Mouse (Mus musculus): ENCODE measurements around the gene Gm49395.

The Gm49395 gene

DNA sequence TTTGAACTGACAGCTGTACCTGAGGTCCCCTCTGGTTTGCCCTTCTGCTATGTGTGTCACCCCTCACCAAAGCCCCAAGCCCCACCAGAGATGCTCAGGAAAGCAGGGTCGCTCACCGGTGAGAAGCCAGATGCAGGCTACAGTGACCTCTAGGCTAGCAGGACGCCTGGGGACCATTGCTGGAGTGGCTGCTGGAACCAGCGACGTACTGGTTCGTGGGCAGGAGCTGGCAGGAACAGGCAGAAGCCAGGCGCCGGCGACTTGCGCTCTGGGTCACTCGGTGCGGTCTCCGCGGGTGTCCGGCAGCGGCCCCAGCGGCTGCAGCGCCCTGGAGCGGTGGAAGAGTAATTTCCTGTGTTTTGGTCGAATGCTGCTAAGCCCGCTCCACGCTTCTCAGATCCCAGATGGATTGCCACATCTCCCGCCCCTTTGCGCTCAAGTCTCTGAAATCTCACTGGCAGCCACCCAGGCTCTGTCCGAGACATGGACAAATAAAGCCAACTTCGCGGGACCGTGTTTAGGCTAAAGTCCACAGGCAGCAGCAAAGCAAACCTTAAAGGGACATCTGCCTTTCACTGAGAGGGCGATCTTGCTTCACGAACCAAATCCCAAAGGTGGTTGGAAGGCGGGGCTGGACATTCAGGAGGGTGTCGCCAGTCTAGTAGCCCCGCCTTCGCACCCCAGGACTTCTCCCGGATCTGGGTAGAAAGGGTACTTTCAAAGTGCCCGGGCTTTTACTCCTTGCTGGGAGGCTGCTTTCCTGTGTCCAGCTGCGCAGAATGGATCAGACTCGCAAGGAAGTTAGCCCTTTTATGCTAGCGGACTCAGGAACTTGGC, at the start of gene Gm49395, which contains the start of gene Itga1:
TSS of gene Gm49395 (minus strand) at position 567 of the 837 bp plus-strand sequence.
TSS of gene Itga1 (minus strand) at position 610 of the 837 bp plus-strand sequence.
- peak; percentile 52 for DNase-seq (ENCODE audit: low spot score)

- DNase-seq (ENCODE audit: low spot score), result no peak
Measured at GRCm38 (mm10) chr13:115150602-115151001, 48.9 kb upstream of the Gm49395 start.

- no peak for DNase-seq (ENCODE audit: low spot score)
Measured at GRCm38 (mm10) chr13:115149849-115150248, 48.1 kb upstream of the Gm49395 start.

DNA sequence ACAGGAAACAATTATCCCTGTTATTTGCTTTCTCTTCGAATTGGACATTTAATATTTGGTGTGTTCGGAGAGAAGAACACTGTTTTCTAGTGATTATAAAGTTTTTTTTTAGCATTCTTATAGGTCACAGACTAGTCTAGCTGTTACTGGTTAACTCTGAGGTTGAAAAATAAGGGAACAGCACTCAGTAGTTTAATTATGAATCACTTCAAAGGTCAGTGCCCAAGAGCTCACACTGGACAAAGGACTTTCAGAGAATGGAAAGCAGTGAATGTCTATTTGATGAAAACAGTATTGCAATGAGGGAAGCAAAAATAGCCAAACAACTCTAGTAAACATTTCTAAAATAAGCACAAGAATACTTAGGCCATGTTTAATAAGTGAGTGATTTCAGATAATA, 41.9 kb upstream of the Gm49395 start:
- no peak for DNase-seq (ENCODE audit: low spot score)

DNA sequence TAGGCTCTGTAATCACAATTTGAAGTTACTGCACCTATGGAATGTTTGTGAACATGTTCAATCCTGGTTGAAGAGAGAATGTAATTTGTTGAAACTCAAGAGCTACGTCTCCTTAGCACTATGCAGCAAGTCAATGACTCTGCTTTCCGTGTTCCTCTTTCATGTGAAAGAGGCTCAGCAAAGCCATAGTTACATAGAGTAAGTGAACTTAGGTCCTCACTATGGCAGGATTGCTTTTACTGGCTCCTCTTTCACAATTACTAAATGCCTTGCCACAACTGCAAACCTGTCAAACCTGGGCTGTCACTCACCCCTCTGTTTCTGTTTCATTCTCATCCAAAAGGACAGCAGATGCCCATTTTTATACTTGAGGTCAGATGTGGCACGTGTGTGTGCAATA, 40.3 kb upstream of the Gm49395 start:
- no peak for DNase-seq (ENCODE audit: low spot score)

- no peak for DNase-seq (ENCODE audit: low spot score)
Measured at GRCm38 (mm10) chr13:115138513-115138912, 36.8 kb upstream of the Gm49395 start.

GRCm38 (mm10) chr13:115136761-115137160, 35.0 kb upstream of the Gm49395 start:
- DNase-seq (ENCODE audit: low spot score), result no peak

GRCm38 (mm10) chr13:115132435-115132834, 30.7 kb upstream of the Gm49395 start:
- DNase-seq (ENCODE audit: low spot score), result no peak

GRCm38 (mm10) chr13:115131381-115131780, 29.7 kb upstream of the Gm49395 start:
- no peak for DNase-seq (ENCODE audit: low spot score)

DNA sequence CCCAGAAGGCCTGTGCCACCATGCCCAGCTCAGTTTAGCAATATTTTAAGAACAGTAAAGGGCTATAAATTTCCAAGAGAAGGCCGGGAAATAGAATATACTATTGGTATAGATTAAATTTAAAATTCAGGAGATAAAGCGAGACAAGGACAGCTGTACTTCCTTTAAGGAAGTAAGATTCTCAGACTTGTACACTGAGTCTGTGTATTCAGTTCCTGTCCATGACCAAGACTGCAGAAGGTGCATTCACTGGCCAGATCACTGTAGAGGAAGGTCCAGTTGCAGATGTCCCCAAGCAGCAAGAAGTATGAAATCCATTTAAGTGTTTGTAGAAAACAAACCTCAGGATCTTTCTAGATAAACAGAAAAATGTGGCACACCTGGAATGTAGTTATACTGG, 28.3 kb upstream of the Gm49395 start:
- DNase-seq (ENCODE audit: low spot score), result no peak

DNA sequence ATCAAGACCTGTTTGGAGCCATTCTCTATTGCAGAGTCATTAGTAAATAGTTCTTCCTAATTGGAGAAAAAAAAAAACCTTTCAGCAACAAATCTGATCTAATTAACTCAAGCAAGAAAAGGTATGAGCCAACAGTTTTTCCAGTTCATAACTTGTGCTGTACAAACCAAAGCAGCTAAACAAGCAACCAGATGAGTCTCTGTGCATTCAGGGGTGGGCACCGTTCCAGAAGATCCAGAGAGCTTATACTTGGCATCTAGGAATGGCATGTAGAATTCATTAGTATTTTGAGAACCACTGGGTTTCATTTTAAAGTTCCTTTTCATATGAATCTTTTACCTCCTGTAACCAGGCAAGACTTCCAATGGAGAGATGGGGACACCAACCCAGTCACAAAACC, 26.1 kb upstream of the Gm49395 start:
- DNase-seq (ENCODE audit: low spot score), result no peak

DNA sequence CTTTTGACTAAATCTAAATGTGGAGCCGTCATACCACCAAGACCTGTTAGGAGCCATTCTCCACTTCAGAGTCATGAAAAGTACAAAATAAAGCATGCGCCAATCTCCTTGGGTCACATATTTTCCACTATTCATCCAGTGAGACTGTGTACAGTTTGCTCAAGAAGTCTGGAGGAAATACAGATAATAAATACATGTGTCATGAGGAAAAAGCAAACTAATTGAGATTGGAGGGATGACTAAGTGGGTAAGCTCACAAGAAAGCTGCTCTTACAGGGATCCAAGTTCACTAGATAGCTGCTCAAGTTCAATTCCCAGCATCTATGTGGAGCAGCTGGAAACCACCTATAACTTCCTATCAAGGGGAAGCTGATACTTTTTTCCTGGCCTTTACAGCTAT, 24.8 kb upstream of the Gm49395 start:
- no peak for DNase-seq (ENCODE audit: low spot score)

DNA sequence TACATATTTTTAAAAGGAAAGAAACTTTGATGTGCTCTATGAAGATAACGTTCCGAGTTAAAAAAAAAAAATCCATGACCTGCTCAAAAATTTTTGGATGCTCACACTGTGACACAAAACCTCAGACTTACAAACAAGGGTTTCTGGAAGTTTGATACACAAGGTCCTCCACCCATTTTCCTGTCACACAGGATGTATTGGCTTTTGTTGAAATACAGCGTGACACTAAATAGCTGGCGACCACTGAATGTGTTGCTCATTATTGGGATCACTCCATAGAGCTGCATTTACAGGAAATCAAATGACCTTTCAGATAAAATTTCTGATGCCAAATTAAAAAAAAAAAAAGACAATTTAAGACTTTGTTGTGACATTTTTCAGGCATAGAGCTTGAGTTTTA, 23.4 kb upstream of the Gm49395 start:
- DNase-seq (ENCODE audit: low spot score), result no peak

GRCm38 (mm10) chr13:115124521-115124920, 22.8 kb upstream of the Gm49395 start:
- no peak for DNase-seq (ENCODE audit: low spot score)

GRCm38 (mm10) chr13:115118756-115119155, 17.0 kb upstream of the Gm49395 start:
- DNase-seq (ENCODE audit: low spot score), result no peak

DNA sequence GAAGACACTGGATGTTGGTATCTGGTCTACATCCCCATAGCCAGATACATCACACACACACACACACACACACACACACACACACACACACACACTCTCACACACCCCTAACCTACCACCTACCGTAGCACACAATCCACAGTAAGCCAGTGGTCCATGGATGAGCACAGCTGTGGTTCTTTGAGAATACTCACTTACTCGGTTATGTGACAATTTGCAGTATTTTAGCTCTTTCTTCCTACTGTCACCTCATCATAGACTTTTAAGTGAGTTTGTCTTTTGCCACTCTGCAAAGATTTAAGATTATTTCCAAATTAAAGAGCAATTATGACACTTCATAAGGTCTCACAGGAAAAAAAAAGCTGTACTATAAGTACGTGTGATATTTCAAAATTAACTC, 16.5 kb upstream of the Gm49395 start:
- no peak for DNase-seq (ENCODE audit: low spot score)

DNA sequence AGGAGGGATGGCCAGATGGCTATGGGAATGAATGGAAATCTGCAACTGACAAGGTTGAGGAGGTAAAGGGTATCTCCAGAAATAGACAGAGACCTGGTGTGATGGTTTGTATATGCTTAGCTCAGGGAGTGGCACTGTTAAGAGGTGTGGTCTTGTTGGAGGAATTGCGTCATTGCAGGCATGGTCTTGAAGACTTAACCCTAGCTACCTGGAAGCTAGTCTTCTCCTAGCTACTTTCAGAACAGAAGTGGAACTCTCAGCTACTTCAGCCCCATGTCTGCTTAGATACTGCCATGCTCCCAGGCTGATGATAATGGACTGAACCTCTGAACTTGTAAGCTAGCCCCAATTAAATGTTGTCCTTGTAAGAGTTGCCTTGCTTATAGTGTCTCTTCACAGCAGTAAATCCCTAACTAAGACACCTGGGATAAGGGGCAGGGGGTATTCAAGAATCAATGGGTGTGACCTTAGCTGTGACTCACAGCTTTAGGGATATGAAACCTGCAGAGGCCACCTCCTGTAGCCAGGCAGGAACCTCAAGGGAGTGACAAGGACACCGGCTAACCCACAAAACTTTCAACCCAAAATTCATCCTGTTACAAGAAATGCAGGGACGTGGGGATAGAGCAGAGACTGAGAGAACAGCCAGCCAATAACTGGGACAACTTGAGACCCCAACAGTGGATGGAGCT, 15.4 kb upstream of the Gm49395 start:
- no peak for DNase-seq (ENCODE audit: low spot score)

- no peak for DNase-seq (ENCODE audit: low spot score)
Measured at GRCm38 (mm10) chr13:115109628-115110027, 7.9 kb upstream of the Gm49395 start.

DNA sequence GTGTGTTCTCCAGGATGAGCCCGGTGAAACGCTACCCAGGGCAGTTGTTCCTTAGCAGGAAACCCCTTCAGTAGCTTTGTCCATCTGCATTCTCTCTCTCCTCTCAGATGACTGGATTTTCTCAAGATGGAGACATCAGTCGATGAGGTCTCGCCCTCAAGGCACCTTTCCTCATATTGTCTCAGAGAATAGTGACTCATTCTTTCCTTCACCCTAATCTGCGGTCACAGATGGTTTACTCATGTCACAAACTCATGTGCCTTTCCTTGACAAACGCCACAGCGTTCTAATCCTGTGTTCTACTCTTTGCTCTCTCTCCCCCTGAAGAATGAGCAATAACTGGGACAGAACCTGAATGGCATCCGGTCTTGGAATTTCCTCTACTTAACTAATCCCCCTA, 5.7 kb upstream of the Gm49395 start:
- DNase-seq (ENCODE audit: low spot score), result no peak

GRCm38 (mm10) chr13:115106183-115106582, 4.5 kb upstream of the Gm49395 start:
- no peak for DNase-seq (ENCODE audit: low spot score)

- DNase-seq (ENCODE audit: low spot score), result no peak
Measured at GRCm38 (mm10) chr13:115102754-115103153, 1.0 kb upstream of the Gm49395 start.

DNA sequence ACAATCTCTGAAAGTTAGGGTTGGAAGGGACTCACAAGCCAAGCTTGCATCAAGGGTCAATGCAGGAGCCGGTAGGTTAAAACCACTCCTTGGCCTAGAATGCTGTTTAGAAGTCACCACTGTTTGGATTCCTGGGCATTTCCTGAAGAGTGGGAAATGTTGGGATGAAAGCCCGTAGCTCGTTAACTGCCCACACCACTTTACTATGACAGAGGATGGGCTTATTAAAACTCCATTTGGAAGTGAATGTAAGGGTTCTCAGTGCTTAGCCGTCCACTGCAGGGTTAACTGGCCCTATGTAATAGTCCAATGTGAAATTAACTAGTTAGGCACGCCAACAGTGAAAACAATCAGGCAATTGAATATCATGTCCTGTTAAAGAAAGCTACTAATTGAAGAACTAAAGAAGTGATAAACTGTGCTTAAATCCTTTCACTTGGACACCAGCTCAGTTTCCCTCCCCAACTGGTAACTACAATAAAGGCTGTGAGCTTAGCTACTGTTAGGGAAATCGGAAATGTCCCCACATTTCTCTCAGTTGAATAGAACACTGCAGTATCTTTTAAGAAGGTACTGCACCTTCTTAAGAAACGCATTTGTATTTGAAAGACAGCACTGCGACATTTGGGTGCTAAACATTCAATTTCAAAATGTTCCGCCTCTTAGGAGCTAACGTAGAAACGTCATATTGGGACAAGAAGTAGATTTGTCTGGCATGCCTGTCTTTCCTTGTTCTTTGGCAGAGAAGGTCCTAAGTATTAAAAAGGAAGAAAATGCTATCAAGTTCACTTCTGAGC, 1.1 kb downstream of the Gm49395 start:
- no peak for DNase-seq (ENCODE audit: low spot score)

DNA sequence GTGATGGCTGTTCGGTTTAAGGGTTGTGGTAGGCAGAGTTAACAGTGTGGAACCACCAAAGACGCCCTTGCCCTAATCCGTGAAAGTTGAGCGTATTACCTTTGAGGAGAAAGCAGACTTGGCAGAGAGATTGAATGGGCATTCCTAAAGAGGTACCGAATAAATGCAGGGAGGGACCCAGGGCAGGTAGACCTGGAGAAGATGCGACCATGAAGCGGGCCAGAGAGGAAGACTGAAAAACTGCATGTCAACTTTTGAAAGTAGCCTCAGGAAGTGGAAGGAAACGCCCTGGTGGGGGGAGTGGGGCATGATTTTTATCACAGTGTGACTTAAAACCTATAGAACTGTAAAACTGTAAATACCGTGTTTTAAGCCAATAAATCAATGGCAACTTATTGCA, 2.3 kb downstream of the Gm49395 start:
- DNase-seq (ENCODE audit: low spot score), result no peak

All from ovary, postnatal 14 days (tissue).